Mouse (Mus musculus) liver, embryonic 14.5 days (tissue): Measurements from ENCODE around the gene L1cam.

Source experiments
- CTCF ChIP-seq: IDR thresholded peaks from 2 replicates; pipeline ENCODE4 v1.5.1; 2016; ENCODE audit warnings: antibody characterized with exemption, low read depth, control low read depth
- EP300 ChIP-seq: IDR thresholded peaks from 2 replicates; pipeline ENCODE4 v1.6.1; 2016; ENCODE audit warnings: antibody characterized with exemption, low read depth

GRCm38 (mm10) chrX:73910451-73910850, 14.5 kb upstream of the L1cam start:
- TF ChIP-seq CTCF: no peak
- TF ChIP-seq EP300: no peak
